Mouse (Mus musculus) bone marrow macrophage, adult 2 months (primary cell): ENCODE measurements around the gene Vgll2. TPM values are rescaled to one million over a fixed set of nuclear protein-coding genes. Genes with fewer than 3 reads are reported as not detected.

Source experiments
- H3K27ac ChIP-seq: 2 replicates; pipeline ENCODE4 v1.5.1; 2012; ENCODE audit warnings: low read depth, low read length; ENCODE audit not compliant: insufficient read depth
- H3K4me1 ChIP-seq: 2 replicates; pipeline ENCODE4 v1.6.1; 2012; ENCODE audit warnings: low read length; ENCODE audit not compliant: control insufficient read depth, insufficient read depth
- H3K4me3 ChIP-seq: 2 replicates; pipeline ENCODE4 v1.5.1; 2012; ENCODE audit warnings: mild to moderate bottlenecking, low read length, moderate library complexity; ENCODE audit not compliant: insufficient read depth
- CTCF ChIP-seq: IDR thresholded peaks from 2 replicates; pipeline ENCODE4 v1.5.1; 2012; ENCODE audit warnings: low read depth, mild to moderate bottlenecking, low read length, moderate library complexity
- POLR2A ChIP-seq: IDR thresholded peaks from 2 replicates; pipeline ENCODE4 v1.6.1; 2012; ENCODE audit warnings: mild to moderate bottlenecking, low read depth, low read length, borderline replicate concordance
- polyA plus RNA-seq: library from polyadenylated mRNA; stranded (reverse); fragments of >200 nt; gene quantifications from 2 replicates; pipeline ENCODE4 v1.2.4, GENCODE M21; 2012; ENCODE audit not compliant: missing spikeins, insufficient read depth, insufficient read length

The Vgll2 gene
- polyA plus RNA-seq, result not detected in 2 replicates

DNA sequence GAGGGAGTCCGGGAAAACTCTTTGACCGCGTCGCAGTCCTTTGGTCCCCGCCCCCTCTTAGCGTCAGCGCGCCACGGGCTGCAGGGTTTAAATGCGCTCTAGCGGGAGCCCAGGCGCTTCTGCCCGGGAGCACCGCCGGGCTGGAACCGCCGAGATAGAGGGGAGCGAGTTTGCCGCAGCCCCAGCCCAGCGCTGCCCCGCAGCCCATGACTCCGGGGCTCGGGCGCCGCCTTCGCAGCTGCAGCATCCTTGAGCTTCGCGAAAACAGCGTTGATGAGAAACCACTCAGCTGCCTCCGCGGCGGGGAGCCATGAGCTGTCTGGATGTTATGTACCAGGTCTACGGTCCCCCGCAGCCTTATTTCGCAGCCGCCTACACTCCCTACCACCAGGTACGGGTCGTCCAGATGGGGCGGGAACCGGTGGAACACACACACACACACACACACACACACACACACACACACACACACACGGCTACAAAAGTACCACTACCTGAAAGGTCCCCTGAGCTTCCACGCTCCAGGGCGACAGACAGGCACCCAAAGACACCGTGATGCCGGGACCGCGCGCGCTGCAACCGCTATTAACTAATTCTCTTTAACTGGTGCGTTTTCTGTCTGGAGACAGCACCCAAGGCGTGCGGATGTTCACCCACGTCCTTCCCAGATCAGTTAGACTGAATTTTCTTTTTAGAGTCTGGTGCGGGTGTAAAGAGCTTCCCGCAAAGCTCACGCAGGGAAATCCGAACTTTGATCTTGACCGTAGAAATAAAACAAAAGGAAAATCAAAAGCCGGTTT is at the start of gene Vgll2:
Gene Vgll2, plus strand, starts transcription at position 90 of the 800 bp plus-strand sequence.
- no peak for TF ChIP-seq POLR2A
- TF ChIP-seq CTCF, result no peak
- H3K27ac ChIP-seq, result no peak within 1 kb of the TSS
- H3K4me3 ChIP-seq, result no peak within 1 kb of the TSS
- H3K4me1 ChIP-seq, result no peaks in the 10 kb centered on the region

- TF ChIP-seq CTCF (no peak), POLR2A (no peak)
- H3K27ac ChIP-seq, result no peak overlapping the region
- no peak overlapping the region for H3K4me3 ChIP-seq
- no peaks in the 10 kb centered on the region for H3K4me1 ChIP-seq
Observed at GRCm38 (mm10) chr10:51975137-51975536, 47.2 kb upstream of the Vgll2 start.

- no peak for TF ChIP-seq CTCF
- TF ChIP-seq POLR2A, result no peak
- H3K4me3 ChIP-seq, result no peak overlapping the region
- H3K27ac ChIP-seq, result no peak overlapping the region
- H3K4me1 ChIP-seq, result no peaks in the 10 kb centered on the region
Observed at GRCm38 (mm10) chr10:51975587-51975986, 46.7 kb upstream of the Vgll2 start.

DNA sequence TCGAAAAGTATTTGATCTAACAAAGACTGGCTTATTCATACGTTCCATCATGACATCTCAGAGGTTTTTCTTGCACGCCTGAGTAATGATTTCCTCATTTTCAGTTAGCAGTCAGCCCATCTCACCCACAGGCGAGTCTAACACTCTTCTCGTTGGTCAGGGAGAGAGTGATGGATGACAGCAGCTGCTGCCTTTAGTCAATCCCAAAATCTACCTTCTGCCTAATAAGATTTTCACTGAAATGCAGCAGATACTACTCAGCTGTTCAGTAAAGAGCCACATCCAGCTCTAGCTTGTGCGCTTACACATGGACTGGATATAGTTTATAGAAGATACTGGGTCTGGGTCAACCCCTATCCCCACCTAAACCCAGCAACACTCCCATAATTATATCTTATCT is 40.7 kb upstream of the Vgll2 start:
- no peak for TF ChIP-seq POLR2A
- TF ChIP-seq CTCF, result no peak
- Histone ChIP-seq H3K4me3 (no peak overlapping the region), H3K27ac (no peak overlapping the region), H3K4me1 (no peaks in the 10 kb centered on the region)

DNA sequence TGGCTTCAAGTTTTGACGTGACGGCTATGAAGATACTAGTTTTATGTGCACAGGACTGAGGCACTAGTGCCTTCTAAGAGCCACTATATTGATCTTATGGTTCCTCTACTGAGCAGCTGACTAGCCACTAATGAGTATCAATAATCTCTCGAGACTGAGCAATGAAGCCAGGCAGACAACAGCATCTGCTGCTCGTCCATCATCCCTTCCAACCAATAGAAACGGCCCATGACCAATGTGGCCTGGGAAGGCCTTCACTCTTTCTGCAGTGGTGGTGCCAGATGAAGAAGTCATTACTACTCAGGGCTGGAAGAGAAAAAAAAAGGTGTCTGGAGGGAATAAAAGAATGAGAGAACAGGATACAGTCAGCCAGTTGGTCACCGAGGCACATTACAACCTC is 39.9 kb upstream of the Vgll2 start:
- H3K27ac ChIP-seq, result no peak overlapping the region
- TF ChIP-seq POLR2A, result no peak
- TF ChIP-seq CTCF, result no peak
- H3K4me3 ChIP-seq, result no peak overlapping the region
- no peaks in the 10 kb centered on the region for H3K4me1 ChIP-seq

GRCm38 (mm10) chr10:52018471-52018870 is 3.8 kb upstream of the Vgll2 start:
- H3K27ac ChIP-seq, result no peak overlapping the region
- TF ChIP-seq POLR2A (no peak), CTCF (no peak)
- H3K4me1 ChIP-seq, result no peaks in the 10 kb centered on the region
- no peak overlapping the region for H3K4me3 ChIP-seq

- TF ChIP-seq POLR2A (no peak), CTCF (no peak)
Observed at GRCm38 (mm10) chr10:52021231-52021630, 1.1 kb upstream of the Vgll2 start.

GRCm38 (mm10) chr10:52021736-52022394 is 437 bp upstream of the Vgll2 start:
- TF ChIP-seq POLR2A, result no peak
- TF ChIP-seq CTCF, result no peak
- Histone ChIP-seq H3K4me3 (no peak overlapping the region), H3K27ac (no peak overlapping the region), H3K4me1 (no peaks in the 10 kb centered on the region)

More at GRCm38 (mm10) chr10:52021231-52021630, 1.1 kb upstream of the Vgll2 start:
- no peak overlapping the region for H3K27ac ChIP-seq
- H3K4me1 ChIP-seq, result no peaks in the 10 kb centered on the region
- no peak overlapping the region for H3K4me3 ChIP-seq

GRCm38 (mm10) chr10:52023213-52024052 is 1.1 kb downstream of the Vgll2 start:
- Histone ChIP-seq H3K27ac (no peak overlapping the region), H3K4me3 (no peak overlapping the region), H3K4me1 (no peaks in the 10 kb centered on the region)
- no peak for TF ChIP-seq POLR2A
- TF ChIP-seq CTCF, result no peak

GRCm38 (mm10) chr10:52024053-52024410 is 1.7 kb downstream of the Vgll2 start:
- no peak for TF ChIP-seq POLR2A
- no peak for TF ChIP-seq CTCF
- Histone ChIP-seq H3K27ac (no peak overlapping the region), H3K4me1 (no peaks in the 10 kb centered on the region), H3K4me3 (no peak overlapping the region)
